Mouse (Mus musculus): ENCODE results near the gene 1500009L16Rik. TPM values are rescaled to one million over a fixed set of nuclear protein-coding genes. Genes with fewer than 3 reads are reported as not detected.

The 1500009L16Rik gene
- total RNA-seq, 2 experiments from 2014 or later: 25.7 to 29.1 TPM

GRCm38 (mm10) chr10:83757343-83757962, 34.8 kb downstream of the 1500009L16Rik start:
- DNase-seq (ENCODE audit: low spot score in 2 of 2): no peak

- no peak for DNase-seq (ENCODE audit: low spot score in 2 of 2)
Measured at GRCm38 (mm10) chr10:83758732-83759131, 36.1 kb downstream of the 1500009L16Rik start.

GRCm38 (mm10) chr10:83760535-83760934, 37.9 kb downstream of the 1500009L16Rik start:
- DNase-seq (ENCODE audit: low spot score in 2 of 2): no peak

- DNase-seq (ENCODE audit: low spot score in 2 of 2): no peak
Measured at GRCm38 (mm10) chr10:83763891-83764290, 41.2 kb downstream of the 1500009L16Rik start.

GRCm38 (mm10) chr10:83766882-83767281, 44.2 kb downstream of the 1500009L16Rik start:
- no peak for DNase-seq (ENCODE audit: low spot score in 2 of 2)

GRCm38 (mm10) chr10:83776272-83776878, 53.7 kb downstream of the 1500009L16Rik start:
- peak; percentile 50 to 51 for DNase-seq (ENCODE audit: low spot score in 2 of 2)

- DNase-seq (ENCODE audit: low spot score in 2 of 2): no peak
Measured at GRCm38 (mm10) chr10:83777253-83777652, 54.6 kb downstream of the 1500009L16Rik start.

GRCm38 (mm10) chr10:83781854-83782253, 59.2 kb downstream of the 1500009L16Rik start:
- DNase-seq (ENCODE audit: low spot score in 2 of 2): no peak

- no peak for DNase-seq (ENCODE audit: low spot score in 2 of 2)
Measured at GRCm38 (mm10) chr10:83782371-83783120, 59.9 kb downstream of the 1500009L16Rik start.

GRCm38 (mm10) chr10:83785003-83785402, 62.3 kb downstream of the 1500009L16Rik start:
- peak; percentile 9 to 33 for DNase-seq (ENCODE audit: low spot score in 2 of 2)

GRCm38 (mm10) chr10:83785627-83786392, 63.1 kb downstream of the 1500009L16Rik start:
- DNase-seq (ENCODE audit: low spot score in 2 of 2): no peak

- no peak for DNase-seq (ENCODE audit: low spot score in 2 of 2)
Measured at GRCm38 (mm10) chr10:83795088-83795487, 72.4 kb downstream of the 1500009L16Rik start.

GRCm38 (mm10) chr10:83795500-83795899, 72.8 kb downstream of the 1500009L16Rik start:
- no peak for DNase-seq (ENCODE audit: low spot score in 2 of 2)

GRCm38 (mm10) chr10:83804021-83804420, 81.4 kb downstream of the 1500009L16Rik start:
- DNase-seq (ENCODE audit: low spot score in 2 of 2): no peak

GRCm38 (mm10) chr10:83805201-83805718, 82.6 kb downstream of the 1500009L16Rik start:
- no peak for DNase-seq (ENCODE audit: low spot score in 2 of 2)

- no peak for DNase-seq (ENCODE audit: low spot score in 2 of 2)
Measured at GRCm38 (mm10) chr10:83807251-83807650, 84.6 kb downstream of the 1500009L16Rik start.

Other genes starting within 250 kb of the 1500009L16Rik start
- gene Aldh1l2, start 188.7 kb upstream of the 1500009L16Rik start, total RNA-seq (2021): under 1 TPM; 0.32 to 0.80 TPM
- 10 to 100 TPM; 27.0 to 27.6 TPM for gene Washc4, start 179.1 kb upstream of the 1500009L16Rik start, total RNA-seq (2021)
- 100 to 1,000 TPM in 1 of 2 experiments, 10 to 100 TPM in 1; 34.4 to 105 TPM for gene Appl2, start 74.1 kb upstream of the 1500009L16Rik start, total RNA-seq (2021)